Mouse (Mus musculus) CH12F3 (cell line): ENCODE data around the gene Frat1.

Source experiments
- in situ Hi-C: fragments of 300-500 bp; cut with MboI; formaldehyde crosslinking; loops from 2 replicates; pipeline ENCODE4 v1.14.3; 2020; ENCODE audit warnings: low sequenced_read_pairs

Gene Frat1

GRCm38 (mm10) chr19:41829381-41830105, at the start of gene Frat1:
Gene Frat1 (plus strand): TSS chr19:41829970.
- in situ Hi-C loops: no loop called here

GRCm38 (mm10) chr19:41786896-41787295, 42.9 kb upstream of the Frat1 start:
- in situ Hi-C loops: no loop called here

- in situ Hi-C loops: no loop called here
Observed at GRCm38 (mm10) chr19:41789110-41789961, 40.4 kb upstream of the Frat1 start.

GRCm38 (mm10) chr19:41791384-41791783, 38.4 kb upstream of the Frat1 start:
- in situ Hi-C loops: no loop called here

GRCm38 (mm10) chr19:41792934-41793486, 36.8 kb upstream of the Frat1 start:
- in situ Hi-C loops: no loop called here

GRCm38 (mm10) chr19:41794017-41794416, 35.8 kb upstream of the Frat1 start:
- in situ Hi-C loops: no loop called here

GRCm38 (mm10) chr19:41794901-41795300, 34.9 kb upstream of the Frat1 start:
- in situ Hi-C loops: no loop called here

- in situ Hi-C loops: no loop called here
Observed at GRCm38 (mm10) chr19:41796148-41796760, 33.5 kb upstream of the Frat1 start.

GRCm38 (mm10) chr19:41796789-41797327, 32.9 kb upstream of the Frat1 start:
- in situ Hi-C loops: no loop called here

GRCm38 (mm10) chr19:41797536-41797935, 32.2 kb upstream of the Frat1 start:
- in situ Hi-C loops: no loop called here

- in situ Hi-C loops: no loop called here
Observed at GRCm38 (mm10) chr19:41800451-41800850, 29.3 kb upstream of the Frat1 start.

GRCm38 (mm10) chr19:41800986-41801741, 28.6 kb upstream of the Frat1 start:
- in situ Hi-C loops: no loop called here

- in situ Hi-C loops: no loop called here
Observed at GRCm38 (mm10) chr19:41801742-41802369, 27.9 kb upstream of the Frat1 start, which contains the start of gene Arhgap19. Gene Arhgap19 (minus strand): TSS chr19:41802047.

GRCm38 (mm10) chr19:41803322-41803721, 26.4 kb upstream of the Frat1 start:
- in situ Hi-C loops: no loop called here

GRCm38 (mm10) chr19:41805831-41806230, 23.9 kb upstream of the Frat1 start:
- in situ Hi-C loops: no loop called here

GRCm38 (mm10) chr19:41807497-41807896, 22.3 kb upstream of the Frat1 start:
- in situ Hi-C loops: no loop called here

GRCm38 (mm10) chr19:41808104-41808634, 21.6 kb upstream of the Frat1 start:
- in situ Hi-C loops: no loop called here

- in situ Hi-C loops: no loop called here
Observed at GRCm38 (mm10) chr19:41810074-41810473, 19.7 kb upstream of the Frat1 start.

GRCm38 (mm10) chr19:41812525-41812924, 17.2 kb upstream of the Frat1 start:
- in situ Hi-C loops: no loop called here
